Mouse (Mus musculus) cortical plate, adult 2 months (tissue): ENCODE data around the gene Ppil4. TPM values are rescaled to one million over a fixed set of nuclear protein-coding genes. Genes with fewer than 3 reads are reported as not detected.

Experiments used
- H3K27ac ChIP-seq: fragments of 200-500 bp; 2 replicates; pipeline ENCODE4 v1.5.1; 2012; ENCODE audit warnings: low read length, control low read depth, inconsistent platforms; ENCODE audit not compliant: insufficient read depth
- H3K4me1 ChIP-seq: fragments of 200-500 bp; 2 replicates; pipeline ENCODE4 v1.6.1; 2011; ENCODE audit warnings: low read length; ENCODE audit not compliant: control insufficient read depth, insufficient read depth
- H3K4me3 ChIP-seq: fragments of 200-500 bp; 2 replicates; pipeline ENCODE4 v1.5.1; 2011; ENCODE audit warnings: mild to moderate bottlenecking, low read length, control low read depth; ENCODE audit not compliant: insufficient read depth
- CTCF ChIP-seq: fragments of 200-500 bp; IDR thresholded peaks from 2 replicates; pipeline ENCODE4 v1.5.1; 2011; ENCODE audit warnings: mild to moderate bottlenecking, control low read depth, low read length; ENCODE audit not compliant: insufficient read depth; ENCODE audit errors: extremely low read depth
- POLR2A ChIP-seq: fragments of 200-500 bp; IDR thresholded peaks from 2 replicates; pipeline ENCODE4 v1.6.1; 2011; ENCODE audit warnings: mild to moderate bottlenecking, low read length, control low read depth; ENCODE audit not compliant: insufficient read depth; ENCODE audit errors: extremely low read depth
- polyA plus RNA-seq: library from polyadenylated mRNA; depleted of rRNA; stranded (reverse); fragments of >200 nt; gene quantifications from 2 replicates; pipeline ENCODE4 v1.2.3, GENCODE M21; 2012

Ppil4 gene
- polyA plus RNA-seq, 1 experiment: 20.0 TPM

DNA sequence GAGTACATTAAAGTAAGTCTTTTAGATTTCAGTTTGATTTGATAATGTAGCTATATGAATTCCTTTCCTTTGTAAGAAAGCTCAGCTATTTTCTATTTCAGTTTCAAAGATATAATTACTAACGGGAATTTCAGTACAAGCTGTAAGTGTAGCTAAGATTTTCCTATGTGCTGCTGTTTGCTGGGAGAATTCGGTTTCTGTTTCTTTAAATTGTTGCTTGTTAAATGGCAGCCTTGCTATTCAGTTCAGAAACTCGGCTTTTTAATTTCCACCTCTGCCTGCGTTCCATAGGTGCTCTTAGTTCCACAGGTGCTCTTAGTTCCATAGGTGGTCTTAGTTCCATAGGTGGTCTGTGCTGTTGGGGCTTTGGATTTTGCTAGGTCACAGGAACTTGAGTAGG, 26.5 kb downstream of the Ppil4 start:
- Histone ChIP-seq H3K27ac (no peak overlapping the region), H3K4me1 (no peaks in the 10 kb centered on the region; the same call in 1 of the 2 replicates), H3K4me3 (no peak overlapping the region)
- TF ChIP-seq CTCF: no peak
- TF ChIP-seq POLR2A: no peak

DNA sequence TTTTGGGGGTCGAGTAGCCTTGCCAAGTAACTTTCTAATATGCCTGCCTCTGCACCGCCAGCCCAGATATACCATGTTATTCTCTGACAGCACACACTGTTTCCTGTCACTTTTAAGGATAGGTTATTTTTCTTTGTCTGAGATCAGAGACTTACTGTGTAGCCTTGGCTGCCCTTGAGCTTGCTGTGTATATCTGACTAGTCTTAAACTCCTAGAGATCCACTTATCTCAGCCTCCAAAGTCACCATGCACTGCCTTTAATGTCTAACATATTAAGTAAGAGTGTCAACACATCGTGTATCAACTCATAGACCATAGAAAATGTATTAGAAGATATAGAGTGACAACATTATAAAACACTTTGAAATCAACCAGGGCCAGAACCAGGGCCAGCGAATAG, 26.9 kb downstream of the Ppil4 start:
- TF ChIP-seq POLR2A (no peak), CTCF (no peak)
- Histone ChIP-seq H3K4me3 (no peak overlapping the region), H3K4me1 (no peaks in the 10 kb centered on the region; the same call in 1 of the 2 replicates), H3K27ac (no peak overlapping the region)

DNA sequence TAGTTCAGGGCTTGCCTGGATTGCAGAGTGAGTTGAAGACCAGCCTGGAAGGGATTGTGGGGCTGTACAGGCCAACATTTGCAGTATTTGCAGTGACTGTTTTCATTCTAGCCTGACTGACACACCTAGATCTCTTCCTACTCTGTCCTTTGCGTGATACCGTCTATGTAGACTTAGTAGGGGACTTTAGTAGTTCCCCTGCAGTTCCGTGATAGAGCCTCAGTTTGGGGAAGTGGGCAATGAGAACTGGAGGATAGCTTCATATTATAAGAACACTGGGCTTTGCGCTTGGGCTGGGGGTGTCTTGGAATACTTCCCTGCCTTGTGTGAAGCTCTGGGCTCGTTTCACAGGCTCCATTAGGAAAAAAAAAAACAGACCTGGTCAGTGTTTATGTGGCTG, 27.5 kb downstream of the Ppil4 start:
- Histone ChIP-seq H3K4me1 (no peaks in the 10 kb centered on the region; the same call in 1 of the 2 replicates), H3K4me3 (no peak overlapping the region), H3K27ac (no peak overlapping the region)
- TF ChIP-seq CTCF (no peak), POLR2A (no peak)

- no peak overlapping the region for H3K27ac ChIP-seq
- H3K4me1 ChIP-seq: no peaks in the 10 kb centered on the region
- TF ChIP-seq CTCF (no peak), POLR2A (no peak)
- no peak overlapping the region for H3K4me3 ChIP-seq
Observed at GRCm38 (mm10) chr10:7821981-7822380, 29.3 kb downstream of the Ppil4 start.

DNA sequence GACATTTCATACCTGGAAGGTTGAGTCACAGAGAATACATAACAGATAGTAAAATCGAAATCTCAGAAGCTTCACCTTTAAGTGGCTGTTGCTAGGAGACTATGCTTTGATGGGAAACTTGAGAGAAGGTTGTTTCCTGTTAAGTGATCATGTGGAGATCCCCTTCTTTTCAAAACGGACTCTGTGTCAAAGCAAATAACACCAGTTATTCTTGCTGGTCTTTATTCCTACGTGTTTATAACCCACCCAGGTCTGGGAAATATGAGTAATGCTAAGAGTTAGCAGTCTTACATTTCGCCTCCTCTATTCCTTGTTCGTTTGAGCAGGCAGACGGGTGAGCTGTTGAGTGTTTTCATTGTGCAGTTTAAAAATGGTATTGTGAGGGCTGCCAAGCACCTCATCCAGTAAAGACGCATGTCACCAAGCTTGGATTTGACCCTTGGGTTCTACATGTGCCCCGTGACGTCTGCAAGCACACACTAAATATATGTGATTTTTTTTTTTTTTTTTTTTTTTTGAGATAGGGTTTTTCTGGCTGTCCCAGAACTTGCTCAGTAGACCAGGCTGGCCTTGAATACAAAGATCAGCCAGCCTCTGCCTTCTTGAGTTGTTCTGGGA, 32.1 kb downstream of the Ppil4 start:
- no peak overlapping the region for H3K4me3 ChIP-seq
- TF ChIP-seq POLR2A (no peak), CTCF (no peak)
- no peaks in the 10 kb centered on the region for H3K4me1 ChIP-seq
- no peak overlapping the region for H3K27ac ChIP-seq

- H3K4me1 ChIP-seq: no peaks in the 10 kb centered on the region
- H3K27ac ChIP-seq: no peak overlapping the region
- H3K4me3 ChIP-seq: no peak overlapping the region
- TF ChIP-seq POLR2A: no peak
- TF ChIP-seq CTCF: no peak
Observed at GRCm38 (mm10) chr10:7825281-7825665, 32.6 kb downstream of the Ppil4 start.

DNA sequence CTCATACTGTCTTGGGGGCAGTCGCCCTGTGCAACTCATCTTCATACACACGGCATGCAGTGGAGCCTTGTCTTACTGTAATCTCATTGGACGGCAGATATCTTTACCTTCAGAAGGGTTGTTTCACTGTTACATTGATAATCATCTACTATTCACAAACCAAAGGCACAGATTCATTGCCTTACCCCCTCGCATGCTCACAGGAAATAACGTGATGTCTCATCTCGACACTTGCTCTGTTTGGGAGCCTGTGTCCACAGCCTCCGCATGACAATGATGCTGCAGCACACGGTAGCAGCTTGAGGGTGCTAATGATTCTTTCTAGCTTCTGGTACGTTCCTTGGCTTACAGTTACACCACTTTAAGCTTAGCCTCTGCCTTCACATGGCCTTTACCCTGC, 33.4 kb downstream of the Ppil4 start:
- TF ChIP-seq POLR2A (no peak), CTCF (no peak)
- Histone ChIP-seq H3K27ac (no peak overlapping the region), H3K4me3 (no peak overlapping the region), H3K4me1 (no peaks in the 10 kb centered on the region)

- H3K4me1 ChIP-seq: no peaks in the 10 kb centered on the region
- no peak within 1 kb of the TSS for H3K4me3 ChIP-seq
- TF ChIP-seq CTCF: no peak
- no peak for TF ChIP-seq POLR2A
- no peak within 1 kb of the TSS for H3K27ac ChIP-seq
Observed at GRCm38 (mm10) chr10:7832171-7832676, 39.5 kb downstream of the Ppil4 start, which contains the start of gene Zc3h12d. Zc3h12d (plus strand) TSS chr10:7832470.

DNA sequence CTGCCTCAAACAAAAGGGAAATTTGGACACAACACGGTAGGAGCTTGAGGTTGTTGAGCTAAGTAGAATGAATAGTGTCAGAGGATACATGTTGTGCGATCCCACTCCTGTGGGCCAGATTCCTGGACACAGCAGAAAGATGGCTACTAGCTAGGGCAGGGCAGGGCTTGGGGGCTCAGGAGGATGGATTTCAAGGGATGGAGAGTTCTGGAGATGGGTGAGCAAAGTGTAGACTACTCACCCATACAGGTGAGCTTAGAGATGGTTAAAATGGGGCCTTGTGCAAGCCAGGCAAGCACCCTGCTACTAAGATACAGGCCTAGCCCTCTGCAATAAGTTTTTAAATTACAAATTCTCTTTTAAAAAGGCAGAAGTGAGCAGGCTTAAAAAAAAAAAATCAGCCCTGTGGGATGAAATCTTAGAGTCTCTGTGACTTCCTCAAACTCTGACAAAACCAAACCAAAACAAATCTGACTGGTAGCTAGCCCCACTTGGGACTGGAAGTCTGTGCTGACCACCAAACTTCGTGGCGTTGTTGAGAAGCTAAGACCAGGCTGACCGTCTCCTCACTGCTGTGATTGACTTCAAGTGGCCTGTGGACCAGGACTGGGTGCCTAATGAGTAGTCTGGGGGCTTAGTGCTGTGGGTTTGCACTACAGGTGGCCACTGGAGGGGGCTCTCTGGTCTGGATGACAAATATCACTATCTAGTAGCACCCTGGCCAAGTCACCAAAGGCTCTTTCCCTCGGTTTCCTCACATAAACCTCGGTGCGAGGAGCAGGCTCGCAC, 40.9 kb downstream of the Ppil4 start:
- TF ChIP-seq CTCF (no peak), POLR2A (no peak)

DNA sequence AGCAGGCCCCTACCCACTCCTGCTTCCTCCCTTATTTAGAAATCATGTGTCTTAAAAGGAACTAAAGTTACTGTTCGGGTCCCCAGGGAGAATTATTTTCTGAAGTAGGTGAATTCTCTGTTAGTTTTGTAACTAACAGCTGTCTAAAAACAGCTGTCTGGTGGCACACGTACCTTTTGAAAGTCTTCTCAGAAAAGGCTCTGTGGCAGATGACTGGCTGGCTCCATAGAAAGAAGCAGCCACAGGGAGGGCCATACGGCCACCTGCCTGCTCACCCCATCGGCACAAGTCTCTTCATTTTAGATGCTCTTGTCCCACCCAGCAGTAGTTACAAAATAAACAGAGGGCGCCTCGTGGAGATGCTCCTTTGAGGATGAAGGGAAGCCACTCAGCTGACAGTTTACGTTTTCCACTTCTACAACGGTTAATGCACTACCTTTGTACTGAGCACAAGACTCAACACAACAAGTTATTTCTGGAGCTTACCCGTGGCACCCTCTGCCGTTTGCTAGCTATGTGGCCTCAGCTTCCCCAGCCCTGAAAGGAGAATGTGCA, 42.1 kb downstream of the Ppil4 start:
- no peaks in the 10 kb centered on the region for H3K4me1 ChIP-seq
- H3K4me3 ChIP-seq: no peak overlapping the region
- no peak overlapping the region for H3K27ac ChIP-seq
- no peak for TF ChIP-seq POLR2A
- TF ChIP-seq CTCF: no peak

More for the DNA sequence above, 40.9 kb downstream of the Ppil4 start:
- no peak overlapping the region for H3K27ac ChIP-seq
- no peak overlapping the region for H3K4me3 ChIP-seq
- H3K4me1 ChIP-seq: no peaks in the 10 kb centered on the region
